Mouse (Mus musculus): Measurements from ENCODE around the gene Mrpl51.
"Not testable (repeated sequence)": the region's sequence is repeated elsewhere in the genome, so short reads cannot be mapped to it uniquely, and the experiment has no call there.

The Mrpl51 gene

DNA sequence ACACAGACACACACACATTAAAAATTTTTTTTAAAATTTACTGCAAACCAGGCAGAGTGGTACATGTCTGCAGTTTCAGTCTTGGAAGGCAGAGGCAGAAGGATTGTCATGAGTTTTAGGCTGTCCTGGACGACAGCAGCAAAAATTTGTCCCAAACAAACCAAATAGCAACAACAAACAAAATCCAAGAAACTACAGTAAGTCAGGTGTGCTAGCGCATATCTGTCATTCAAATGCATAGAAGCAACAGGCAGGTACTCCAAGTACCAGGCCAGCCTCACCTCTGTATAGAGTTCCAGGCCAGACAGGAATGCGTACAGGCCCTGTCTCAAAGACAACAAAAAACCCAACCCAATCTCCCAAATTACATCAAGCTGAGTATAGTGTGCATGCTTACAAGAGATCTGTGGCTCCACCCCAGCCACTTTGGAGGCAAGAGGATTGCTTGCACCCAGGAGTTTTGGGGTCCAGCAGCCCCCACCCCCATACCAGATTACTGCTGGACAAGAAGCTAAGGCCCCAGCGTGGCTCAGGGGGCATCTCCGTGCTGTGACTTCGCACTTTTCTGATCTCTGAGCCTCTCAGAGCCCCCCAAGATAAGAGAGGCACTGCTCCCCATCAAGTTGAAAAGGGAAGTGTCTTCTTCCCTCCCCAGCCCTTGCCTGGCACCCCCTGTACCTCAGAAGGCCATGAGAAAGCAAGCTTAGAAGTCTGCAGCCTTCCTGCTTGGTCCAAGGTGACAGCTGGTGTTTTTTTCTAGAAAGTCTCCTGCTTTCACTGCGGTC is 31.6 kb upstream of the Mrpl51 start:
- DNase-seq (ENCODE audit: low read depth in 2 of 2, low spot score in 2 of 2): no peak

DNA sequence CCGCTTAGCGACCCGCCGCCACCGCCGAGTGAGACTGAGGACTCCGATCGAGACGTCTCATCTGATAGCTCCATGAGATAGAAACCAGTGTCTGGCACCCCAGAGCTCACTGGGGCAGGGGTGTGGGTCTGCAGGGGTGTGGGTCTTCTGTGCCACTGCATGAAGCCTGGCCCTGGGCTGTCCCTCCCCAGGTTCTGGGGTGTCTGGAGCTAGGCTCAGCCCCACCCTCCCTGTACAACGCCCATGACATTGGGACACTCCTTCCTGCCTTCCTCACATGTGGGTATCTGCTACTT is 31.1 kb upstream of the Mrpl51 start:
- DNase-seq (ENCODE audit: low read depth in 2 of 2, low spot score in 2 of 2): no peak

- DNase-seq (ENCODE audit: low read depth in 2 of 2, low spot score in 2 of 2): no peak
These were observed 30.5 kb upstream of the Mrpl51 start for GRCm38 (mm10) chr6:125160854-125161760.

DNA sequence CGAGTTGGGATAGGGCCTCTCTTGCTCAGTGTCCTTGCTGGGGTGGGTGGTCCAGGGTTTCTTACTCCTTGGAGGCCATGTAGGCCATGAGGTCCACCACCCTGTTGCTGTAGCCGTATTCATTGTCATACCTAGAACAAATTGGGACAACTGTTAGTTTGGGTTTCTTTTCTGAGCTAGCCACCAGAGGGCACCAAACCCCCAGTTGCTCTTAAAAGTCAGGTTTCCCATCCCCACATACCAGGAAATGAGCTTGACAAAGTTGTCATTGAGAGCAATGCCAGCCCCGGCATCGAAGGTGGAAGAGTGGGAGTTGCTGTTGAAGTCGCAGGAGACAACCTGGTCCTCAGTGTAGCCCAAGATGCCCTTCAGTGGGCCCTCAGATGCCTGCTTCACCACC is 29.6 kb upstream of the Mrpl51 start:
- peak; percentile 71 to 84 for DNase-seq (ENCODE audit: low read depth in 2 of 2, low spot score in 2 of 2)

GRCm38 (mm10) chr6:125162615-125163305 is 28.8 kb upstream of the Mrpl51 start:
- DNase-seq (ENCODE audit: low read depth in 2 of 2, low spot score in 2 of 2): not testable (repeated sequence)

- DNase-seq (ENCODE audit: low read depth in 2 of 2, low spot score in 2 of 2): no peak
These were observed 27.6 kb upstream of the Mrpl51 start for GRCm38 (mm10) chr6:125163801-125164657.

DNA sequence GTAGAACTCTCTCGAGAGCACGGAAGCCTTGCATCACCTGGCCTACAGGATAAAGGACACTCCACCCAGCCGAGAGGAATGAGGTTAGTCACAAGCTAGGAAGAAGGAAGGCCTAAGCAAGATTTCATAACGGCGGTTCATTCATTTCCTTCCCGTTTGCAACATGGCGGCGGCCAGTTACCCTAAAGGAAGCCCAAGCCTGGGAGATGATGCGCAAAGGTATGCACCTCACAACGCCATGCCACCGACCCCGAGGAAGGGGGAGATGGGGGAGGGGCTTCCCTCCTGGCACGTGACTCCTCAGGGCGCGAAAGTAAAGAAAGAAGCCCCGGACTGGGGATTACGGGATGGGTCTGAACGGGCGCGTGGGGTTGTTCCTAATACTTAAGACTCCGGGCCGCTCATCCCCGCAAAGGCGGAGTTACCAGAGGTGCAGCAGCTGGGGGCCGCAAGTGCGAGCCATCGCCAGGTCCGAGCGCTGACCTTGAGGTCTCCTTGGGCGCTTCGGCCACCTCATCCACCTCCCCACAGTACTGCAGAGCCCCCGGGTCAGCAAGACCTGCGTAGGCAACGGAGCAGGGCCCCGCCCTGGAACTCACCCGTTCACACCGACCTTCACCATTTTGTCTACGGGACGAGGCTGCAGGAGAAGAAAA is 26.8 kb upstream of the Mrpl51 start:
- peak; percentile 49 to 61 for DNase-seq (ENCODE audit: low read depth in 2 of 2, low spot score in 2 of 2)

DNA sequence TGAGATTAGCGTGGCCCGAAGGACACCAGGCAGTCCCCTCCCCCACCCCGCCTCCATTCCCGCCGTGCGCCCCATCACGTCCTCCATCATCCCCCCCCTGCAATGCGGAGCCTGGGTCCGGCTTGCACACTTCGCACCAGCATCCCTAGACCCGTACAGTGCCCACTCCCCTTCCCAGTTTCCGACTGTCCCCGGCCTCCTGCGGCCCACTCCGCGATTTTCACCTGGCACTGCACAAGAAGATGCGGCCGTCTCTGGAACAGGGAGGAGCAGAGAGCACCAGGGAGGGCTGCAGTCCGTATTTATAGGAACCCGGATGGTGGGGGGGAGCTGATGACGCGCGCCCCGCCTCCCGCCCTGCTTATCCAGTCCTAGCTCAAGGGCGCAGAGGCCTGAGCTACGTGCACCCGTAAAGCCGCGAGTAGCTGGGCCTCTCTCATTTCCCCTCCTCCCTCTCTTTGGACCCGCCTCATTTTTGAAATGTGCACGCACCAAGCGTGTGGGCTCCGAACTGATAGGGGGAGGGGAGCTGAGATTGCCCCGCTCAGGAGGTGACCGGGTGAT is 26.2 kb upstream of the Mrpl51 start:
- peak; percentile 95 to 96 for DNase-seq (ENCODE audit: low read depth in 2 of 2, low spot score in 2 of 2)

- no peak for DNase-seq (ENCODE audit: low read depth in 2 of 2, low spot score in 2 of 2)
These were observed 25.4 kb upstream of the Mrpl51 start, which contains the start of gene Gapdh for GRCm38 (mm10) chr6:125166051-125166751. Gapdh (minus strand) TSS chr6:125166467.

DNA sequence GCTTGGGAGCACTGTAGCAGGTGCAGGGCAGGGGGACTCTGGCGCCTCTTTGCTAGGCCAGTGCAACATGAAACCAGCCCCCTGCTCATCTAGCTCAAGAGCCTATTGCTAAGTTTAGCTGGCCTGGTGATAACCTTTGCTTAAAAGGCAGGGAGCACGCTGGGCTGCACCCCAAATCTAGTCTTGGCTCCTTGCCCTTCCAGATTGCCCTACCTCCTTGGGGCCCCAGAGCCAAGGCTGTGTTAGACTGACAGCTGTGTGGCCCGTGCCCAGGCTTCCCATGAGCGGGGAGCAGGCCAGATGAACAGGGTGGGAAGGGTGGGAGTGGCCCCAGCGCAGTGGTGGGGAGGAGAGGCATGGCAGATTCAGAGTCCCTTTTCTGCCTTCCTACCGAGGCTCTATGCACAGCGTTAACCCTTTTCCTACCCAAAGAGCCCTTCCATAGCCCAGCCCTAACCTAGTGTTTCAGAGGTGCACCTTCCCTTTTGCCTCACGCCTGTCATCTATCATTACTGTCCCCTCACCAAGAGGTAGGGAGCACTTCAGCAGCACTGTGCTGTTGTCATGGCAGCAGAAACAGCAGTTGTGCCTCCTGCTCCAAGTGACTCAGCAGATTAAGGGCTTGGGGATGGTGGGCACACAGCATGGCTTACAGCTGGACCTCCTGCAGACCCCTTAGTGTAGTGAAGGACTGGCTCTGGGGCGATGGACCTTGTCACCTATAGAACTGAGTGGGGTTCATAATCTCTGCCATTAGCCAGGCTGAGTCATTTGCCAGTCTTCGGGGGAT is 24.5 kb upstream of the Mrpl51 start:
- no peak for DNase-seq (ENCODE audit: low read depth in 2 of 2, low spot score in 2 of 2)

GRCm38 (mm10) chr6:125168086-125168485 is 23.5 kb upstream of the Mrpl51 start:
- no peak for DNase-seq (ENCODE audit: low read depth in 2 of 2, low spot score in 2 of 2)

DNA sequence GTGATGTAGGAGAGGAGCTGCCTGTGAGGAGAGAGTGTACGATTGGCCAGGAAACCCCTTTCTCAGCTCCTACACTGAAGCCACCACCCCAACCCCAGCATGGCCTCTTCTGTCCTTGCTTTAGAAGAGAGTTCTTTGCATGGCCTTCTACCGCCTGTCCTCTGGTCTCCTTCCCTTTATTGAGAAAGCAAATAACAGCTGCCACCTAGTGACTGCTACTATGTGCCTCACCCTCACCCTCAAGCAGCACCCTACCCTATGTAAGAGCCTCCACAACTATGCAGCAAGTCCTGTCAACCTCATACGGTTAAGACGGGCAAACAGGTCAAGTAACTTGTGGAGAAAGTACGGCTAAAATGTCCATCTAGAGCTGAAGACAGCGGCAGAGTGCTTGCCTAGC is 21.4 kb upstream of the Mrpl51 start:
- DNase-seq (ENCODE audit: low read depth in 2 of 2, low spot score in 2 of 2): no peak

DNA sequence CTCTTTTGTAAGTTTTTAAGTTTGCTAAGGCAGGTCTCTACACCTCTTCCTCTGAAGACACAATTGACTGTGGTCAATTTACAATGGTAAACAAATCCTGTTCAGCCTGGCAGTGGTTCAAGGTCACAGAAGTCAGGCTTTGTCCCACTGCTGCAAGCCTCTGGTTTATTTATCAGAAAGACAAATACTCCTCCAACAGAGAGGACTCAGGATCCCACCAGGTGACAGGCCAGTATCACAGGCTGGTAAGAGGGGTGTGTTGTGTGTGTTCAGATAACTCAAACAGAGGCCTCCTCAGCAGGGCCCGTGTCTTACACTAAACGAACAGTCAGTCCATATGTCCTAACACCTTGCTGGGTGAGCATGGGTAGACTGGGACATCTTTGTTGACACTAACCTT is 19.1 kb upstream of the Mrpl51 start:
- no peak for DNase-seq (ENCODE audit: low read depth in 2 of 2, low spot score in 2 of 2)

DNA sequence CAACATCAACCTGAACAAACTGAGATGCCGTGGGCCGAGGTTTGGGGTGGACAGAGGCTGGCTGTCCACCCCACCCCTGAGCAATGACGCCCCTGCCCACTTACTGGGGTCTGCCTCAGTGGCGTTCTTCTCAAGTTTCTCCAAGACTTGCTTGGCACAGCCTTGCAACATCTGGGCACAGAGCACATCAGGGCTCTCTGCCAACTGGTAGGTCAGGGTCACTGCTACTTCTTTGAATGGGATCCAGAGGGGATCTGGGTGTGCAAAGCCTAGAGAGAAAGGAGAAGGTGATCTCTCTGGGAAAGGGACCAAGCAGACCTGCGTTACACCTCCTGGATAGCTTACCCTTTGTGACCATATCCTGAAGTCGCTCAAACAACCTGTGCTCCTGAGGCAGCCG is 18.3 kb upstream of the Mrpl51 start:
- DNase-seq (ENCODE audit: low read depth in 2 of 2, low spot score in 2 of 2): no peak

DNA sequence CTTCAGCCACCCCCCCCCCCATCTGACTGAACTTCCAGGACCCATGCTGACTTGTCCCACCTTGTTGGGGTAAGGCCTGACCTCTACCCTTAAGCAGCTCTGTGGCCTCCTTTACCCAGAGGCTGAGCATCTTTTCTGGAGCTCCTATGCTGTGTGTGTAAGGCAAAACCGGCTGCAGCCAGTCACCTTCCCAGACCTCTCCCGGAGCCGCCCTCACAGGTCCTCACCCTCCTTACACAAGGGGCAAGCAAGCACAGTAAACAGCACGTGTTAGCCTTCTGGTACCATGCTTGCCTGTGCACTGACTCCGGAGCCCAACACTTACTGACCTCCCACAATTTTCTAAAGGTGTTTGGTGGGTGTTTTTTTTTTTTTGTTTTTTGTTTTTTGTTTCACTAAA is 16.1 kb upstream of the Mrpl51 start:
- DNase-seq (ENCODE audit: low read depth in 2 of 2, low spot score in 2 of 2): no peak

- no peak for DNase-seq (ENCODE audit: low read depth in 2 of 2, low spot score in 2 of 2)
These were observed 12.0 kb upstream of the Mrpl51 start for GRCm38 (mm10) chr6:125179601-125180000.

DNA sequence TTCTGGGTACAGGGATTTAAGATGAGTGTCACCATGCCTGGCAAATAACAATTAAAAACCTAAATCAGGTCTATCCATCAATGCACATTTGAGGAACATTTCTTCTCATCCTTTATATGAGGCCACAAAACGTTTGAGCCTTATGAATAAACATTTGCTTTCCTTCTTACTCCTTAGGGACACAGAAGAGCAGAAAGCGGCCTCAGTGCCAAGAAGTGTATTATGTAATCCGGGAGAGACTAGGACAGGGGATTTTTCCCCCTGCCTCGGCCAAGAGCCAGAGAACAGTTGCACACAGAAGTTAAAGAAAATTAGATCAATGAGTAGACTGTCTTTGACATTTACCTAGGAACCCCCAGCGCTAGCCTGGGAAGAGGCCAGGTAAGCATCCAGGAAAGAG is 9.5 kb upstream of the Mrpl51 start:
- no peak for DNase-seq (ENCODE audit: low read depth in 2 of 2, low spot score in 2 of 2)

- DNase-seq (ENCODE audit: low read depth in 2 of 2, low spot score in 2 of 2): no peak
These were observed 5.4 kb upstream of the Mrpl51 start for GRCm38 (mm10) chr6:125186203-125186602.

DNA sequence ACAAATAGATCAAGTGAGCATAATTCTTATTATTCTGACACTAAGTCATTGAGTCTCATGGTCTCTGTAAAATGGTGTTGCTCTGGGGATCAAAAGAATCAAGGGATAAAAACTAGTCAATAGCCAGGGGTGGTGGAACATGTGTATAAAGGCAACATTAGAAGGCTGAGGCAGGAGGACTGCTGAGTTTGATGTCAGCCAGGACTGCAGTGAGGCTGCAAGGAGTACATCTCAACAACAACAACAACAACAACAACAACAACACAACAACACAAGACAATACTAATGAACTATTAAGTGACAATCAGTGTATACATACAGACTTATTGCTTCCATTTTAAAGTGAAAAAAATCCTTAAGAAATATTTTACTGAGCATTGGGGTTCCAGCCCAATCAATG is 785 bp upstream of the Mrpl51 start:
- DNase-seq (ENCODE audit: low read depth in 2 of 2, low spot score in 2 of 2): no peak

Data from CD8-positive naive resting alpha-beta T cell, adult 2 months (primary cell).